Mouse (Mus musculus): ENCODE data around the gene Adamtsl1.

DNA sequence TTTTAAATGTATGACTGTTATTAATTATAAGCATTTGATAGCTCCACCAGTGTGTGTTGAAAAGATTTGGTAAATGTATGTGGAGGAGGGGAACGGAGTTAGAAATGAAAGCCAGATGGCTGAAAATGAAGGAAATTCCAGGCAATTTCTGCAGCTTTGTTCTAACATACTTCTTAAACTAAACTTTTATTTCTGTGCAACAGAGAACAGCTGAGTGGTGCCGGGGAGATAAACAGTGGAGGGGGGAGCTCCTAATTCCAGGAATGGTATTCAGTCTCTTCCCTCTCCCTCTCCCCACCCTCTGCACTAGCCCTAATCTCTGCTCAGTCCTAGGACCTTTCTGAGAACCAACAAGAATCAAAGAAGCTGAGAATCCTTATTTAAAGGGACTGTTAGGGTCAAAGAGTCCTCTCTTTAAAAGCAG lies 780.9 kb downstream of the Adamtsl1 start:
- no peak for TF ChIP-seq GATA1 (IDR thresholded peaks at IDR 0.05; ENCODE audit: borderline replicate concordance, low read length)
- no peak for TF ChIP-seq CTCF (IDR thresholded peaks at IDR 0.05; ENCODE audit: low read depth, low read length)
- TF ChIP-seq TAL1 (conservative IDR thresholded peaks at IDR 0.05; ENCODE audit: low read depth, low read length), result no peak
- no peak for TF ChIP-seq POLR2AphosphoS5 (IDR thresholded peaks at IDR 0.05; ENCODE audit: insufficient replicate concordance, low read depth, low read length)

Data from G1E (cell line).